Mouse (Mus musculus) cerebellum, postnatal 4 days (tissue): ENCODE results near the gene Ypel1.

ENCODE experiments used
- DNase-seq, 2 experiments: peaks; one replicate each; pipeline ENCODE4 v3.0.0; 2022; ENCODE audit warnings: low spot score in 2 of 2, mixed read lengths in 1 of 2

Ypel1 gene

GRCm38 (mm10) chr16:17086669-17087193, 17.2 kb downstream of the Ypel1 start:
- no peak for DNase-seq

- DNase-seq = no peak
These were observed 18.9 kb downstream of the Ypel1 start for GRCm38 (mm10) chr16:17088346-17088745.

- DNase-seq = no peak
These were observed 27.4 kb downstream of the Ypel1 start for GRCm38 (mm10) chr16:17096938-17097337.

- DNase-seq = peak in 1 of 2 experiments; percentile 25
These were observed 33.2 kb downstream of the Ypel1 start for GRCm38 (mm10) chr16:17102630-17103220.

- no peak for DNase-seq
These were observed 35.1 kb downstream of the Ypel1 start for GRCm38 (mm10) chr16:17104600-17104999.

GRCm38 (mm10) chr16:17110771-17111743, 41.6 kb downstream of the Ypel1 start, which contains the start of gene Ppil2:
Gene Ppil2 (minus strand): TSS chr16:17111257.
- DNase-seq = peak in 1 of 2 experiments; percentile 51

- no peak for DNase-seq
These were observed 47.9 kb downstream of the Ypel1 start for GRCm38 (mm10) chr16:17117309-17117799.

GRCm38 (mm10) chr16:17121569-17121968, 52.1 kb downstream of the Ypel1 start:
- no peak for DNase-seq

- DNase-seq = no peak
These were observed 54.8 kb downstream of the Ypel1 start for GRCm38 (mm10) chr16:17124119-17124870.

GRCm38 (mm10) chr16:17124871-17125520, 55.5 kb downstream of the Ypel1 start, which contains the start of gene 2610318N02Rik:
Gene 2610318N02Rik (minus strand): TSS chr16:17125167.
- DNase-seq = peak in 1 of 2 experiments; percentile 76

GRCm38 (mm10) chr16:17127292-17127691, 57.8 kb downstream of the Ypel1 start:
- DNase-seq = peak in 1 of 2 experiments; percentile 20

GRCm38 (mm10) chr16:17131191-17132088, 61.9 kb downstream of the Ypel1 start:
- DNase-seq = peak in 1 of 2 experiments; percentile 11

- DNase-seq = peak; percentile 92 to 98
These were observed 62.8 kb downstream of the Ypel1 start, which contains the start of gene Sdf2l1 for GRCm38 (mm10) chr16:17132089-17132905. Gene Sdf2l1 (minus strand): TSS chr16:17132383.

- no peak for DNase-seq
These were observed 63.4 kb downstream of the Ypel1 start for GRCm38 (mm10) chr16:17132906-17133200.
